Mouse (Mus musculus) spleen, postnatal 10 days (tissue): Measurements from ENCODE around the gene Gm12185.
"Not testable (repeated sequence)": the region's sequence is repeated elsewhere in the genome, so short reads cannot be mapped to it uniquely, and the experiment has no call there.

Experiments used
- DNase-seq, 2 experiments: peaks; one replicate each; pipeline ENCODE4 v3.0.0; 2021 to 2022; ENCODE audit warnings: low spot score in 2 of 2

Gene Gm12185

DNA sequence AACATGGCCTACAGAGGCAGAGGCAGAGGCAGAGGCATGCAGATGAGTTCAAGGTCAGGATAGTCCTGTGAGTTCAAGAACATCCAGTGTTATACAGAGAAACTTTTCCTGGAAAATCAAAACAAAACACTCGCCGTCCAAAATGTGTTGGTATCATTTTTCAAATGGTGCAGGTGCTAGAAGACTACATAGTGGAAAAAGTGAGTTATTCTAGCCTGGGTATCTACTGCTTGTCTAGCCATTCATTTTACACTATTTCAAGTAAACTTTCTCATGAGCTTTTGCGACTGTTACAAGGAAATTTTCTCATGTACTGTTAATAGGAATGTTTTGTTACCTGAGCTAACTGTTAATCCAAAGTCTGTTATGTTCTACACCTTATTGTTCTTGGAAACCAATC is 73.6 kb downstream of the Gm12185 start:
- no peak for DNase-seq

DNA sequence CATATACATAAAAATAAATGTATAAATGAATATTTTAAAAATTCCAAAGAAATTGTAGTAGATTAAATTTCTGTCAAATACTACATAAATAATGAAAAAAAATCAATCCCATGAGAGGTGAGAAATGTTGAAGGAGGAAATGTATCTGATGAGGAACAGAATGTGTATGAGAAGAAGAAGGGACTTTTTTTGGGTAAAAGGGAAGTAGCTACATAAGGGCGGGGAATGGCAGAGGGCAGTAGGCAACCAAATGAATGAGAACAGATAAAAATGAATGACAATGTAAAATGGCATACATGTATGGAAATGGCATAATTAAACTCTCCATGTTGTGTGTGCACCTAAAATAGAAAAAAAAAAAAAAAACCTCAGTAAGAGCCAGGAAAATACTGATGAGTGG is 78.4 kb downstream of the Gm12185 start:
- no peak for DNase-seq

DNA sequence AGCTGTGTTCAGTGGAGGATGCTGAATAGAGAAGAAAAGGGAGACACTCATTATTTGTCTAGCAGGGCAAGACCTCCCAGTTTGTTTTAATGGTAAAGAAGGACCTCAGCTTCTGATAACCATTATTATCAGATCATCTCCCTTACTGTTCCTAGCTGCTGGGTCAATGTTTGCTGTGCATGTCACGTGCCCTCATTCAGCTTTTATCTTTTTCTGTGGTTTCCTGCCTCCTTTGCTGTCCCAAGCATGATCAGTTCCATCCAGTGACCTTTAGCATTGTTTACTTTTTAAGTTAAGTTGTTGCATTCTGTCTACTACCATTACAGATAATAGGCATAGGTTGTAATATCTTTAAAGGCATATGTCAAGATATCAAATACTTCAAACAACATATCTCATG is 83.6 kb downstream of the Gm12185 start:
- DNase-seq = no peak

DNA sequence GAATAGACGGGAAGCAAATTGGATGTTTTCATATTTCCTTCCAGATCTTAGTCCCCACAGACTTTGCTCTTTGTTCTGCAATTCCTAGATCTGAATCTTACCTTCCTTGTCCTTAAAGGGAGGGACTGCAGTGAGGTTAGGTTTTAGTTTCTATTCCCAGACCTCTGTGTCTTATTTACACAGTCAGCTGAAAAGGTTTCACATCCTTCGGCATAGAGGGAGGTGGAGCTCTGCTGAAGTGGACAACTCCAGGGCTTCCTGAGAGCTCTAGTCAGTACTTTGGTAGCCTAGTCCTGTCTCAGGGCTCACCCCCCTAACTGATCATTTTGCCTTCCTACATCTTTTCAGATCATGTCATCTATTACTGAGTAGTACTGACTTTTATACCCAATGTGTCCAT is 90.0 kb downstream of the Gm12185 start, which contains the start of gene Gm5431:
Gm5431 (minus strand) TSS at position 194 of the 400 bp plus-strand sequence.
- peak in 1 of 2 experiments; percentile 13 for DNase-seq

DNA sequence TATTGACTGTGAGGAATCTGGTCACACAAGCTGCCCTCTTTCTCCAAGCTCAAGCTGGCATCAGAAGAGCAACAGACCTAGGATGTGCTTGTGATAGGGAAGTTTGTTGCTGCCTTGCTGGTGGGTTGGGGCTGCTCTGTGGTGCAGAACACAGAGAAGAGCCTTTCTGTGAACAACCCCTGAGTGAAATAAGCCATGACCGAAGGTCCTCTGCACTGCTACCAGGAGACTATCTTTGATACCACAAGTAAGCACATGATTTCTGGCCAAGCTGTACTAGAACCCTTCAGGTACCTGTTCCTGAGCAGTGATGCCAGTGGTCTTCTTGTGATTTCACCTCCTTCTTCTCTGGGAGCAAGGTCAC is 90.5 kb downstream of the Gm12185 start:
- DNase-seq = peak in 1 of 2 experiments; percentile 15

DNA sequence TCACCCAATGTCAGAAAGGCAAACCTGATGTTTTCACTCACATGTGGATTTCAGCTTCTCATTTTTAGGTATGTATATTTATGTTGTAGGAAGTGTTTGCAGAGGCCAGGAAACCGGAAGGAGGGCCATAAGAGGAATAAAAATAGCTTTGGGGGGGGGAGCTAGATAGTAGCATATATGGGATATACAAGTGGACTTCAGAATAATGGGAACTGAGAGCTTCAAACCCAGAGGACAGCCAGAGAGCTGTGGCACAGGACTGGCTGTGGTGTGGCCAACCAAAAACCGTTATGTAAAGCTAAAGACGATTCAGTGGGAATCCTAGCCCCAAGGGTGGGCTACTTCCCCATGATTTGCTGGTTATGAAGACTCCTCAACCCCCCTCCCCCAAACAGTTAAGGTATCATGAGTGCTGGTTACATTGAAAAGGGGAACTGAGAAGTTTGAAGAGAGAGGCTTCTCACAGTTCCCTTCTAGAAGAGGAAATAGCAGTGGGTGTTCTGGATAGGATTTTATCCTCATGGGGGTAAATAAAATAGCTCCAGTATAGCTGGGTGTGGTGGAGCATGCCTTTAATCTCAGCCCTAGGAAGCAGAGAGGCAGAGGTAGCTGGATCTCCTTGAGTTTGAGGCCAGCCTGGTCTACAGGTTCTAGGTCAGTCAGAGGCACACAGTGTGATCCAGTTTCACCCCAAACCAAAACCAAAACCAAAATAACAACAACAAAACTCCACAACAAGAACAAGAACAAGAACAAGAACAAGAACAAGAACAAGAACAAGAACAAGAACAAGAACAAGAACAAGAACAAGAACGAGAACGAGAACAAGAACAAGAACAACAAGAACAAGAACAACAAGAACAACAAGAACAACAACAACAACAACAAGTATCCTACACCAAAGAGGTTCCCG is 91.1 kb downstream of the Gm12185 start:
- DNase-seq = peak in 1 of 2 experiments; percentile 22

DNA sequence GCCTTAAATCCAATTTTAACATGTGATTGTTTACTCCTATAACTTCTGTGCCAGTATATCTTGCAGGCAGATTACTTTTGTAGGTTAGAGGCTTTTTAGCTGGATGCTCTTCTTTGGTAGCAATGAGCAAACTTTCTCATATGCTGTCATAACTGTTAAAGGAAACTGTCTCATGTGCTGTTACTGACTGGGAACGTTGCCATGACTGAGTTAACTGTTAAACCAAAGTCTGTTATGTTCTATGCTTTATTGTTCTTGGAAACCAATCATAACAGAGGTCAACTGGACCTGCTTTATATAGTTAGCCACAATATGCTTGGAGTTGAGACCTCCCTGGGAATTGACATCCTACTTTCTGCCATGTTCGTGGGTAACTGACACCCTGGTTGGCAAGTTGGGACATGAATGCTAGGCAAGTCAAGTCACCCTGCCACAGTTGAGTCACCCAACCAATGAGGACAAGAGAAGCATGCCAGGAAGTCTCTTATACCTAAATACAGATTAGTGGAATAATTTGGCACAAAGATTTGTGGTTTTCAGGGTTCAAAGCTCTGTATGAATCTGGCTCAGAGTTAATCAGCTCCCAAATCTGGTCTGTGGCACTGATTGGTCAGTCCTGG is 93.1 kb downstream of the Gm12185 start:
- DNase-seq = no peak

DNA sequence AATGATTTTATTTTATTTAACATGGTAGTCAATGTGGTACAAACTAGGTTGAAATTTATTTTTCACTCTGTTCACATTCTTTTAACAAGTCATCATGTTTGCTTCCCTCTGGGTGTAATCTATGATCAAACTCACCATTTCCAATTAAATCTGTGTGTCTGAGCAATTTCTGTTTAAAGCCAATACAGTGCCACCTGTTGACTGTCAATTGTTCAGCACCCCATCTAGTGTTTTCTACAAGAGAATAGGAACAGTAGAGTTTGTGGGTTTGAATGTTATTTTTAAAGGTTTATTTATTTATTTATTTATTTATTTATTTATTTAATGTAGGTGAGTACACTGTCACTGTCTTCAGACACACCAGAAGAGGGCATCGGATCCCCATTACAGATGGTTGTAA is 115.3 kb downstream of the Gm12185 start:
- DNase-seq = no peak

DNA sequence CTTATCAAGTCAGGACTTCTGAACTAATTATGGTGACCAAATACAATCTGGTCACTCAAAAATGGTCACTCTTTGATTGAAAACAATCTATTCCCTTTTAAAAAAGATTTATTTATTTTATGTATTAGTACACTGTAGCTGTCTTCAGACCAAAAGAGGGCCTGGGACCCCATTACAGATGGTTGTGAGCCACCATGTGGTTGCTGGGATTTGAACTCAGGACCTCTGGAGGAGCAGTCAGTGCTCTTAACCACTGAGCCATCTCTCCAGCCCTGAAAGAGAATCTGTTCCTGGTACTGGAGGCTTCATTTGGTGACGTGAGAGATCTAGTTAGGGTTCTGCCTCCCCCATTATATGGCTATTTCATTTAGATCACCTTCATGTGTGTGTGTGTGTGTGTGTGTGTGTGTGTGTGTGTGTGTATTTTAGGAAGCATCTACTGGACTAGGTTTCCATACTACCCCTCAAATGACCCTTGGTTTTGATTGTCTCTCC is 116.6 kb downstream of the Gm12185 start:
- DNase-seq = not testable (repeated sequence)

DNA sequence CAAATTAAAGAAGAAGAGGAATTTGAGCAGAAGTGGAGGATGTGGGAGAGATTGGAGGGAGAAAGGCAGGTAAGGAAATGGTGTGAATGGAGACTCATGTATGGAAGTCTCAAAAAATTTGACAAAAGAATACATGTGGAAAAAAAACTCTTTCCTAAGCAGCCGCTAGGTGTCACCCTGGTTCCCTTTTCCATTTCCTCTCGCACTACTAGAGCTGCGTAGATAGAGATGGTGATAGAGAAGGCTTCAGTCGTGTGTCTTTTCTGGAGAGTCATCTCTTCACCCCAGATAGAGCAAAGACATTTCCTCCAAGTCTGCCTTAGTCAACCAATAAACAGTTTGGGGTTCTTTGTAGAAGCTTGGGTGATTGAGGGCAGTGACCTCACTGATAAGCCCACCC is 117.6 kb downstream of the Gm12185 start:
- peak; percentile 48 to 72 for DNase-seq

DNA sequence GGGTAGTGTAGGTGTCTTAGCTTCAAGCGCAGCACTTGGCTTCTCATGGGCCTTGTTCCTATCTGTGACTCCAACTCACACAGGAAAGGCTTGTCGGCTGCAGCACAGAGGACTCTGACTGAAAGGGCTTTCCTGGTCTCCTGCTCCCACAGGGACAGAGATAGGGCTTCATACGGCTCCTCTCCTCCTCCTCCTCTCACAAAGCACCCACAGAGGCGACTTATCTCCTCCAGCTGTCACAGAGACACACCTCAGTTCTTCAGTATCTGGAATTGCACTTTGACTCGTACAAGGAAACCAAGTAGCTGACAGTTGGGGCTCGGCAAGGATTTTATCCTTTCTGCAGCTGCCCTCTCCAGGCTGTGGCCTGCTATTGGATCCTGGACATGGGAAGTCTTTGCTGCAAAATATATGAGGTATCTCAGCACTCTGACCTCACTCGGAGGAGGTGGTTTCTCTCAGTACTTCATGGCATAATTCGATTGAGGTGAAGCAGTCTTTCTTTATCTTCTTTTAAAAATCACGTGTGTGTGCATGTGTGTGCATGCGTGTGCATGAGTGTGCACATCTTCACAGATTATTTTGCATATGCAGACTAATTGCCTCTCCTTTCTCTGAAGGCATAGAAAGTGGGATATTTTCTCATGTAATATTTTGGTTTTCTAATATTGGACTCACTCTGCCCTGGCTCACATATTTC is 118.3 kb downstream of the Gm12185 start:
- DNase-seq = peak in 1 of 2 experiments; percentile 44

DNA sequence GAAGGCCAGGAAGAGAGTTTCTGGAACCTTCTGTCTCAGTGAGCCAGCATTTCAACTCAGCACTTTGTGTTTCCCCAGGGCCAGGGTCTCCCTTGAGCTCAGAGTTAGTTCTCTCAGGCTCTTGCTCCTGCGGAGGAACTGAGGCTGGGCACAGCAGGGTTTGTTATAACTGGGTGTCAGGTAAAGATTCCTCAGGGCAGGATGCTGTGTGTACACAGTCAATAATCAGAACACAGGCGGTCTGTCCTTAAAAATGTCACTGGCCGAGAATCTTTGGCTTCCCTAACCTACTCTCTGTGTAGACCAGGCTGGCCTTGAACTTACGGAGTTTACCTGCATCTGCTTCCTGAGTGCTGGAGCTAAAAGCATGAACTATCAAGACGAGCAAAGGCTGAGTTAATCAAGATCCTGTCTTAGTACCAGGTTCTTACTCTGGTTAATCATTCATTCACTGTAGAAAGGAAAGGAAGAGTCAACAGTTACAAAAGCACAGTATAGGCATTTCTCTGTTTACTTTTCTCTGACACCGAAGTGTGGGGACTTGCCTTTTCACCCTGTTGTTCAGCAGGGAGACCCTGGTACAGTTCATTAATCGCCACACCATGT is 119.2 kb downstream of the Gm12185 start:
- DNase-seq = no peak

DNA sequence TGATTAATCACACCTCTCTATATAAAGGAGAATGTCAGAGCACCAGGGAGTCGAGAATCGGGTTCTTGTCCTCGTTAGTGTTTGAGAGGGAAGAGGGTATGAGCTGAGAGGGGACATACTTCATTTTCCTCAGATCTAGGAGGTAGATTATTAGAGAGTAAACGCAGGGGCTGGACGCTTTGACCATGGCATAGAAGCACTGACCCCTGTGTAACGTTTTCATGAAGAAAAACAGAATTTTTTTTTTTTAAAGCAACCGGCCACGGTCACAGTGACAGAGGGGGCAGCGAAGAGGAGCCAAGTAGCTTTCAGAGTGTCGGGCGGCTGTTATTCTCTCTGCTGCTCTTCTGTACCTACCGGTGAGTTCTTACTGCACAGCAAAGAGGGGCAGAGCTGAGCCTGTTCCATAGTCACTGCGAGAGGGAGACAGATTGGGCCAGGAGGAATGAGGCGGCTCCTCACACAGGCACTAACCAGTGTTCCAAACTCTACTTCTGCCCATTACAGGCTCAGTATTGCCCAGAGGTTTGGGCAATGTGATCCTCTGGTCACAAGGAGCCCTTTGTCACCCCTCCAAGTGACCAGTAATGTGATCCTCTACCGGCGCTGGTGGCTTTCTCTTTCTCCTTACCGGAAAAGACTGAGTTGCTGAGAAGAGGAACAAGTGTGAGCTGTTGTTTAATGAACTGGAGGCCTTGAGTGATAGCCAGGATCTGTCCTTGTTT is 120.0 kb downstream of the Gm12185 start:
- peak; percentile 51 to 60 for DNase-seq

DNA sequence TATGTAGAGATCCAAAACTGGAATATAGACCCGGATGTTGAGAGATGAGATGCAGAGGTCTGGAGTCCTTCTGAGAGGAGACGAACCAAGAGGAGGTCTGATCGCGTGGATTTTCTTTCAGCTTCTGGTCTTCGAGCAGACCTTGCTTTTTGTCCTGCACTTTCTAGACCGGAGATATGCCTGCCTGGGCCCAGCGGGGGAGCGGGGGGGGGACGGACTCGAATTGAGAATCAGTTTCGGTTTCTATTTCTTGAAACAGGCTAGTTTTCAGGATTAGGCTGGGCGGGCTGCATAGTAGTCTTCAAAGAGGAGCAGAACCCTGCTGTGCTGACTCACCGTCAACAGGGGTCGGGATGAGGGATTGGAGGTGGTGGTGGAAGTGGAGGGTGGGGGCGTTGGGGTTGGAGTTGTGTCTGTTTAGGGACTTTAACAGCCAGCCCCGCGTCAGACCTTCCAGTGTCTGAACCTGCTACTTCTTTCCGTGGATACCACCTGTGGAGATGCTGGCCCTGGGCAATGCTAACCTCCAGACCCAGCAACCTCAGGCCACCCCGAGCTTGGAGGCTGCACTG is 120.7 kb downstream of the Gm12185 start, which contains the start of gene Irgm1:
Irgm1 (minus strand) TSS at position 483 of the 572 bp plus-strand sequence.
- DNase-seq = peak; percentile 71 to 85

DNA sequence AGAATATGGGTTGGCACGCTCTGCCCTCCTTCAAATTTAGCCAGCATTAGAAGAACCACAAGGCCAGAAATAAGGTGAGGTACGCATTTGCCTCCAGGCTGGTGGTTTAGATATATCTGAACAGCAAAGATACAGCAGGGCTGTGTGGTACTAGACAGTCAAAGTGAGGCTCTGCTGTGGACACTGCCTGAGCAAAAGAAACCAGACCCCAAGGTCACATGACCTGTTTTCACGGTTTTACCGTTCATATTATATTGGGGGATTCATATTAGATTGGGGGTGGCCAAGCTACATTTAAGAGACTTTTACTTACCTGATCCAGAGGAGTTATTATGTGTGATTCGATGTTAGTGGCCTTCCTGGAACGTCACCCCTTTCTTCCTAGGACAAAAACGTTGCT is 121.2 kb downstream of the Gm12185 start:
- peak in 1 of 2 experiments; percentile 28 for DNase-seq

DNA sequence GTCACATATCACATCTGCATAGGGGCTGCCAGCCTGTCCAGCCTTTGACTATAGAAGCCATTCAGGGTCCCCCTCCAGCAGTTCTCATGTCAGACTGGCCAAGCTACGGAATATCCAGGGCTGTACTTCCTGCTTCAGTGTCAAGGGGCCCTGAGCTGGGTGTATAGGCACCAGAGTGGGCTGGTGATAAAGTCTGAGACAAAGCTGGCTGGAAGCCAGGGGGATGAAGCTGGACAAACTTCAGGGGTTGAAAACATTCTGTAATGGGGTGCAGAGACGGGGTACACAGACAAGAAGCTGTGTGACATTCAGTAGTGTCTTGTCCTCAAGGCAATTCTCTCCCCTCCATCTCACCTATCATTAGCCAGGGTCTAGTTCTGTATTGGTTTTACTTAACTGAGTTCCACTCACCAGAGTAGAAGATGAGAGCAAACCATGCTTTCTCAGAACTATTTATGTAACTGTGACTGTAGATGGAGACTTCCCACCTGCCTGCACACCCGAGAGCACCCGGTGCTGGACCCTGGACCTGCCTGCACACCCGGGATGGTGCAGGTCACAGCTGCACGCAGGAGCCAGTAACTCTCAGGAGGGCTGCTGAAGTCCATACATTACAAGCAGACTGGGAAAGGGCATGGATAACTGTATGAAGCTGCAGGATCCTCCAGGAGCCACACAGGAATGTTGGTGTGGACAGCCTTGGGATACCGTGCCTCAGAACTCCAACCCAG is 122.5 kb downstream of the Gm12185 start:
- peak in 1 of 2 experiments; percentile 32 for DNase-seq

DNA sequence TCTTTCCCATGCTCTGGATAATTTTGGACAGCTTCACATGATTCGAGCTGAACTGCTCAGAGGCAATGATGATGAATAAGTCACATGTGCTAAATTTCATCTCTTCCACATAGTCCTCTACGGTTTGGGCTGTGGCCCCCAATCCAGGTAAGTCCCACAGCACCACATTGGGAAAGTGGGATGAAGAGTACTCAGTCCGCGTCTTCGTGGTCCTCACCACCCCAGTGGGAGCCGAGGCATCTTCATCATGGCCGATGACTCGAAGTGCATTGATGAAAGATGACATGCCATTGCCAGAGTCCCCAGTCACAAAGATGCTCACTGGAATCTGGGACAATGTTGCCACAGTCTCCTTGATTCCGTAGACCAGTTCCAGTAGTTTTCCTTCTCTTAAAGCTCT is 125.5 kb downstream of the Gm12185 start:
- DNase-seq = no peak

DNA sequence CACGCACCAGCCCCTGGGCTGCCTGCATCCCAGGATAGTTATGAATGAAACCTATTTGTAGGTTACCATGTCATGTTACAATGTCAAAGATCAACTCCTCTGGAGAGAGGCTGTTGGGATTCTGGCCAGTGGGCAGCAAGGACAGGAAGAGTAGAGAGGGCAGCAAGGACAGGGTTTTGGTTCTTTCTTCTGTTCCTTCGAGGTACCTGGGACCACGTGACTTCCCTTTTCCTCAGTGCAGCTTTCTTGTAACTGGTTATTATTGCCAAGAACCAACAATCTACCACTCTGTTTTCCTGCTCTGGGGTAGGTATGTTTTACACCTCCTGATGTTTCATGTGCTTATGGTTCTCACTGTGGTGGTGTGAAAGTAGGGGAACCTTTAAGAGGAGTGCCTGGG is 128.2 kb downstream of the Gm12185 start:
- DNase-seq = no peak

DNA sequence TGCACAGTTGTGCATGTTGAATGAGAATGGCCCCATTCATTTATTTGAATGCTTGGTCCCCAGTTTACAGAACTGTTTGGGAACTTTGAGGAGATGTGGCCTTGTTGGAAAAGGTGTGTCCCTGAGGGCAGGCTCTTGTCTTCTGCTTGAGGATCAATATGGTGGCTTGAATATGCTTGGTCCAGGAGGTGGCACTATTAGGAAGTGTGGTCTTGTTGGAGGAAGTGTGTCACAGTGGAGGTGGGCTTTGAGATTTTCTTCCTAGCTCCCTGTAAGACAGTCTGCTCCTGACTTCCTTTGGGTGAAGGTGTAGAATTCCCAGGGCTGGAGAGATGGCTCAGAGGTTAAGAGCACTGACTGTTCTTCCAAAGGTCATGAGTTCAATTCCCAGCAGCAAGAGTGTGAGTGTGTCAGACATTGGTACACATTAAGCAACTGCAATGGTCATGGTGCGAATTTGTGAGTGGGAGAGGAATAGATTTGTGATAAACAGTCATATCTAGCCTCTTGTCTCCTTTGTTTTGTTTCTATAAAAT is 129.2 kb downstream of the Gm12185 start:
- no peak for DNase-seq

DNA sequence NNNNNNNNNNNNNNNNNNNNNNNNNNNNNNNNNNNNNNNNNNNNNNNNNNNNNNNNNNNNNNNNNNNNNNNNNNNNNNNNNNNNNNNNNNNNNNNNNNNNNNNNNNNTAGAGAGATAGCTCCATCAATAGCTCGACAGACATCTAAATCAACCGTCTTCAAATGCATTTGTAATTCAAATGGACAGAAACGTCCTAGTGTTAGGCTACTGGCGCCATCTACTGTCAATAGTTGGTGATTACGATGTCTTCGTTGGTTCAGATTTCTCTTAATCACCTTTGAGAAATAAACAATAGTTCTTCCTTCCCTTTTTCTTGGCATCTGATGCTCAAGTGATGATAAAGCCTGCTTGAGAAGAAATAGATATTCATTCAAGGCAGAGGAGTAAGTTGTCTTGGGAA is 133.0 kb downstream of the Gm12185 start:
- peak in 1 of 2 experiments; percentile 74 for DNase-seq
